Mouse (Mus musculus): ENCODE data around the gene Serpina3k. TPM values are rescaled to one million over a fixed set of nuclear protein-coding genes. Genes with fewer than 3 reads are reported as not detected.
"Not testable (repeated sequence)": the region's sequence is repeated elsewhere in the genome, so short reads cannot be mapped to it uniquely, and the experiment has no call there.

The Serpina3k gene
- polyA plus RNA-seq (2012; rRNA removed), result 0.26 TPM in 1 of 2 replicates, not detected in the other

DNA sequence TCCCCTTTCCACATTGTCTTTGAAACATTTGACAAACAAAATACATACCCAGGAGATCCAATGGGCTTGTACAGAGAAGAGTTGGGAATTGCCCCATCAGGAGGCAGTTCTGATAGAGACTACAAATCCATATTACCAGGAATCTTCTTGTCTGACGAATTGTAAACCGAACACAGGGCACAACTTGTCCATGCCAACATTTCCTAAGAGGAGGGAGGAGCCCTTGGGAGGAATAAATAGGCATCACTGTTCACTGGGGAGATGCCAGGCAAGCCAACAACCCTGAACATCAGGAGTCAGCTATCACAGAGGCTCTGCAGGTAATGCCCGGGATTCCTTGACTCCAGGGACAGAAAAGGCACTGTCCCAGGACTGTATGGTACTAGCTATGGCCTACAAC lies at the start of gene Serpina3k, which contains the start of gene Serpina3m:
TSS of gene Serpina3k (plus strand) at position 261 of the 400 bp plus-strand sequence.
TSS of gene Serpina3m (plus strand) at position 261 of the 400 bp plus-strand sequence.
- not testable (repeated sequence) for H3K36me3 ChIP-seq (ENCODE audit: control insufficient read depth, insufficient read depth, low read length); H3K27ac ChIP-seq (ENCODE audit: insufficient read depth, low read depth, low read length); H3K27me3 ChIP-seq (replicated peaks; ENCODE audit: control insufficient read depth, insufficient read depth, low read length); DNase-seq; H3K4me1 ChIP-seq (ENCODE audit: control insufficient read depth, insufficient read depth, low read length); H3K4me3 ChIP-seq (ENCODE audit: insufficient read depth, low read depth, low read length)
- WGBS, result 82% methylated on average over 3 of the region's 3 CpGs

DNA sequence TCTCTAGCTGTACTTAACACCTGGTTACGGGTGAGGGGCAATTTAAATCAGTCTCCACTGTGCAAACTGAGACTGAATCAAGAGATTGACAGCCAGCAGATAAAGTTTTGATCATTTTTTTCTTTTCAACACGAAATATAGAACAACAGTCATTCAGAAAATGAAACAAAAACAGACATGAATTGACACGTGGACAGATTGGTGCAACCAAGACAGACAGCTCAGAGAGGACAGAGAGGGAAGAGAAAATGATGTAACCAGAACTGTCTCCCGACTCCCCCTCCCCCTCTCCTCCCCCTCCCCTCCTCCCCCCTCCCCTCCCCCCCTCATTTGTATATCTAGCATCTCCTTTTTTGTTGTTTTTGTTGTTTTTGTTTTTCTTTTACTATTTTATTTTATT lies 48.4 kb upstream of the Serpina3k start:
- WGBS, result 55% methylated on average over 3 of the region's 4 CpGs
- no peaks in the 10 kb centered on the region for H3K36me3 ChIP-seq (ENCODE audit: control insufficient read depth, insufficient read depth, low read length)
- H3K27me3 ChIP-seq (replicated peaks; ENCODE audit: control insufficient read depth, insufficient read depth, low read length), result no peaks in the 10 kb centered on the region
- DNase-seq, result no peak
- H3K4me1 ChIP-seq (ENCODE audit: control insufficient read depth, insufficient read depth, low read length), result no peaks in the 10 kb centered on the region
- H3K4me3 ChIP-seq (ENCODE audit: insufficient read depth, low read depth, low read length), result no peak overlapping the region
- H3K27ac ChIP-seq (ENCODE audit: insufficient read depth, low read depth, low read length), result no peak overlapping the region
- TF ChIP-seq POLR2A (IDR thresholded peaks at IDR 0.05; ENCODE audit: low read depth, low read length) (no peak), CTCF (conservative IDR thresholded peaks at IDR 0.05; ENCODE audit: insufficient read depth, insufficient read length, low read depth, low read length) (no peak)

DNA sequence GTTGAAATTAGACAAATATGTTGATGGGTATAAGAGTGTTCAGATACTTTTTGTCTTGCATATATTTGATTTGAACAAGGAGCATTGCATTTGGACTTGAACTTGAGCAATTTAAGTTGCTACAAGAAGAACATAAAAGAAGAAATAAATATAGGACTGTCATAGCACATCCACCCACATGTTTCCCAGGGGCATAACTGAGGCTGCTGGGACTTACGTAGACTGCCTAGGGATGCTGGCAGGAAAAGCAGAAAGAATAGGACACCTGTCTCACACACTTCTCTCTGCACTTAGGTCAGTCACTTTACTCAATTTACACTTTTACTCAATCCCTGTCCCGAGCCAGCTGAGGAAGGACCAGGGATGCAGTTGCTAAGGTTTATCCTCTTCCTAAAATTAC lies 44.3 kb upstream of the Serpina3k start:
- no peak overlapping the region for H3K4me3 ChIP-seq (ENCODE audit: insufficient read depth, low read depth, low read length)
- TF ChIP-seq POLR2A (IDR thresholded peaks at IDR 0.05; ENCODE audit: low read depth, low read length) (no peak), CTCF (conservative IDR thresholded peaks at IDR 0.05; ENCODE audit: insufficient read depth, insufficient read length, low read depth, low read length) (no peak)
- no peaks in the 10 kb centered on the region for H3K36me3 ChIP-seq (ENCODE audit: control insufficient read depth, insufficient read depth, low read length)
- H3K4me1 ChIP-seq (ENCODE audit: control insufficient read depth, insufficient read depth, low read length), result no peaks in the 10 kb centered on the region
- H3K27ac ChIP-seq (ENCODE audit: insufficient read depth, low read depth, low read length), result no peak overlapping the region
- H3K27me3 ChIP-seq (replicated peaks; ENCODE audit: control insufficient read depth, insufficient read depth, low read length), result no peaks in the 10 kb centered on the region
- DNase-seq, result no peak
- WGBS, result 84% methylated on average over 2 of the region's 2 CpGs

DNA sequence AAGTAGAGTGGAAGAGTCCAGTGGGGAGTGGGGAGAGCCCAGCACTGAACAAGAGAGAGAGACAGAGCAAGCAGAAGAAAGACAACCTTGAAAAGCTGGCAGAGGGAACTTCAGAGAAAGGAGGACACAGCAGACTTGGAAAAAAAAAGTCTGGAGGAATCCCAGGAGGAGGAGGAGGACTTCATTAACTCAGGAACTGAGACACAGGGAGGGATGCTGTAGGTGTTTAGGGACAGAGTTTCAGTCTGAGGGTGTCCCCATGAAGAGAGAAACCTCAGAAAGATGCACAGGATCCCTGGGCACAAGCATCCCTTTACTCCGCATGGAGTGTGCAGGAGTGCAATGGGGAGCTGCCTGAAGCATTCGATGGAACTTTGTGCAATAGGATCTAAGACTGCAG lies 40.2 kb upstream of the Serpina3k start:
- TF ChIP-seq POLR2A (IDR thresholded peaks at IDR 0.05; ENCODE audit: low read depth, low read length) (no peak), CTCF (conservative IDR thresholded peaks at IDR 0.05; ENCODE audit: insufficient read depth, insufficient read length, low read depth, low read length) (no peak)
- no peak overlapping the region for H3K4me3 ChIP-seq (ENCODE audit: insufficient read depth, low read depth, low read length)

DNA sequence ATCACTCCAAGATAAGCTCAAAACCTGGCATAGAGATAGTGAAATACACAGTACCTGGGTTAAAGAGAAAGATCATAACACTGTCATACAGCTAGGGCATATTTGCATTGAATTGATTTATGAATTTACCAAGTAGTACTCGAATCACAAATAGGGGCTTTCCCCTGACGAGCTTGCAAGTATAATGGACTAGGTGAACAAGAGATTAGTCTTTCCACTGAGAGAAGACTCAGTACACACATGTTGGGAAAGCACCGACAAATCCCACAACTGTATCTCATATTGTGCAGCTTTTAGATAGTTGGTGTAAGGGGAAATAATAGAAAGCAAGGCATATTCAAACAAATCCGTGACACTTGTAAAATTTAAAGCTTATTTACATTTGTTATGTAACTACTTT lies 32.3 kb upstream of the Serpina3k start:
- H3K4me3 ChIP-seq (ENCODE audit: insufficient read depth, low read depth, low read length), result no peak overlapping the region
- no peak overlapping the region for H3K27ac ChIP-seq (ENCODE audit: insufficient read depth, low read depth, low read length)
- H3K36me3 ChIP-seq (ENCODE audit: control insufficient read depth, insufficient read depth, low read length), result no peaks in the 10 kb centered on the region
- no peak for DNase-seq
- no peaks in the 10 kb centered on the region for H3K4me1 ChIP-seq (ENCODE audit: control insufficient read depth, insufficient read depth, low read length)
- 82% methylated on average over 4 of the region's 4 CpGs for WGBS
- TF ChIP-seq POLR2A (IDR thresholded peaks at IDR 0.05; ENCODE audit: low read depth, low read length) (no peak), CTCF (conservative IDR thresholded peaks at IDR 0.05; ENCODE audit: insufficient read depth, insufficient read length, low read depth, low read length) (no peak)
- no peaks in the 10 kb centered on the region for H3K27me3 ChIP-seq (replicated peaks; ENCODE audit: control insufficient read depth, insufficient read depth, low read length)

More for the DNA sequence above, 40.2 kb upstream of the Serpina3k start:
- DNase-seq, result no peak
- 91% methylated on average over 2 of the region's 2 CpGs for WGBS
- no peaks in the 10 kb centered on the region for H3K4me1 ChIP-seq (ENCODE audit: control insufficient read depth, insufficient read depth, low read length)
- no peaks in the 10 kb centered on the region for H3K27me3 ChIP-seq (replicated peaks; ENCODE audit: control insufficient read depth, insufficient read depth, low read length)
- H3K27ac ChIP-seq (ENCODE audit: insufficient read depth, low read depth, low read length), result no peak overlapping the region
- no peaks in the 10 kb centered on the region for H3K36me3 ChIP-seq (ENCODE audit: control insufficient read depth, insufficient read depth, low read length)

DNA sequence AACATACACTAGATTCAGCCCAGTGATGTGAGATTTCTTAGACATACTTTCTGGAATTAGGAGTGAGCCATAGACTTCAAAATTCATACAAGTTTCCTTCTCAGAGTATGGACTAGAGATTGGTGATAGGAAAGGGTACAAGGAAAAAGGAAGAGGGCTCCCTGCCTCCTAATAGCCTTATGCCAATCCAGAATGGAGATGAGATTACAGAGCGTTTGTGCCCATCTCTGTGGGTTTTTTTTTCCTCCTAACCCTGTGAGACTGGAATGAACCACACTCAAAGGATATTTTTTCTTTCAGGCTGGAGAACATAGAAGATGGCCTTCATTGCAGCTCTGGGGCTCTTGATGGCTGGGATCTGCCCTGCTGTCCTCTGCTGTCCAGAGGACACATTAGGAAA lies 24.0 kb upstream of the Serpina3k start, which contains the start of gene Serpina3j:
TSS of gene Serpina3j (plus strand) at position 301 of the 400 bp plus-strand sequence.
- 80% methylated on average over 1 of the region's 1 CpGs for WGBS
- Histone ChIP-seq H3K36me3 (ENCODE audit: control insufficient read depth, insufficient read depth, low read length) (no peaks in the 10 kb centered on the region), H3K4me1 (ENCODE audit: control insufficient read depth, insufficient read depth, low read length) (no peaks in the 10 kb centered on the region), H3K4me3 (ENCODE audit: insufficient read depth, low read depth, low read length) (no peak within 1 kb of the TSS), H3K27ac (ENCODE audit: insufficient read depth, low read depth, low read length) (no peak within 1 kb of the TSS), H3K27me3 (replicated peaks; ENCODE audit: control insufficient read depth, insufficient read depth, low read length) (no peaks in the 10 kb centered on the region)
- DNase-seq, result no peak
- no peak for TF ChIP-seq POLR2A (IDR thresholded peaks at IDR 0.05; ENCODE audit: low read depth, low read length)
- no peak for TF ChIP-seq CTCF (conservative IDR thresholded peaks at IDR 0.05; ENCODE audit: insufficient read depth, insufficient read length, low read depth, low read length)

DNA sequence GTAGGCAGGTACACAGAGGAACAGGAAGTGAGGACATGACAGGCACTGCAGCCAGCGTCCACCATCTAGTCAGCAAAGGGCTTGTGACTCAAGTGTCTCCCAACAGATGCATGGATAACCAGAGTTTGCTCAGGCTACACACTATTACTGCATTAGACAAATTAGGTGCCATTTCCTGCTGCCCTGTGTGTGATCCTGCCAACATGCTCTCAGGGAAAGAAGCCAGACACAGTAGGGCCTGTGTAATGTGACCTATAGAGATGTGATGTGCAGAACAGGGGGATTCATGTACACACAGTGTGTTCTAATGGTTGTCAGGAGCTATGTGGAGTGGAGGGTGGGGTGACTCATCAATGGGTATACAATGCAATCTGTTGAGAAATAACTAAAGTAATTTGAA lies 15.8 kb upstream of the Serpina3k start:
- WGBS, result 58% methylated on average over 1 of the region's 1 CpGs
- Histone ChIP-seq H3K4me3 (ENCODE audit: insufficient read depth, low read depth, low read length) (no peak overlapping the region), H3K27ac (ENCODE audit: insufficient read depth, low read depth, low read length) (no peak overlapping the region), H3K27me3 (replicated peaks; ENCODE audit: control insufficient read depth, insufficient read depth, low read length) (no peaks in the 10 kb centered on the region), H3K4me1 (ENCODE audit: control insufficient read depth, insufficient read depth, low read length) (no peaks in the 10 kb centered on the region), H3K36me3 (ENCODE audit: control insufficient read depth, insufficient read depth, low read length) (no peaks in the 10 kb centered on the region)
- DNase-seq, result no peak
- no peak for TF ChIP-seq POLR2A (IDR thresholded peaks at IDR 0.05; ENCODE audit: low read depth, low read length)

DNA sequence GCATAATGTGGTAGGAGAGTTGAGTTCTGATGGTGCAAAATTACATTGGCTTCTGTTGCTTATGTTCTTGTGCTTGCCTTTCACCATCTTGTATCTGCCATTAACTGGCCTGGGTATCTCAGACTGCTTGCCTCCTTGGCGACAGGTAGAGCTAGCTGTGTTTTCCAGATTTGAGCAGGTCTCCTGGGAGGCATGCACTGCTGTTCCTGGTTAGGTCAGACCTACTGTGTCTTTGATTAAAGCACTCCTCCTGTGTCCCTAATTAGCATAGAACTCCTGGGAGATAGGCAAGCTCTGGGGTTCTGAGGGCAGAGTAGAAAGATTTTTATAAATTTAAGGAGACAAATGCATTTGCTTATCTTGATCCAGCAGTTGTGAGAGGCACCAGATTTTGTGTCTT lies 6.6 kb upstream of the Serpina3k start:
- H3K4me3 ChIP-seq (ENCODE audit: insufficient read depth, low read depth, low read length), result no peak overlapping the region
- no peak overlapping the region for H3K27ac ChIP-seq (ENCODE audit: insufficient read depth, low read depth, low read length)
- DNase-seq, result no peak
- TF ChIP-seq POLR2A (IDR thresholded peaks at IDR 0.05; ENCODE audit: low read depth, low read length) (no peak), CTCF (conservative IDR thresholded peaks at IDR 0.05; ENCODE audit: insufficient read depth, insufficient read length, low read depth, low read length) (no peak)
- H3K36me3 ChIP-seq (ENCODE audit: control insufficient read depth, insufficient read depth, low read length), result no peaks in the 10 kb centered on the region
- no peaks in the 10 kb centered on the region for H3K27me3 ChIP-seq (replicated peaks; ENCODE audit: control insufficient read depth, insufficient read depth, low read length)
- no peaks in the 10 kb centered on the region for H3K4me1 ChIP-seq (ENCODE audit: control insufficient read depth, insufficient read depth, low read length)
- 71% methylated on average over 1 of the region's 1 CpGs for WGBS

DNA sequence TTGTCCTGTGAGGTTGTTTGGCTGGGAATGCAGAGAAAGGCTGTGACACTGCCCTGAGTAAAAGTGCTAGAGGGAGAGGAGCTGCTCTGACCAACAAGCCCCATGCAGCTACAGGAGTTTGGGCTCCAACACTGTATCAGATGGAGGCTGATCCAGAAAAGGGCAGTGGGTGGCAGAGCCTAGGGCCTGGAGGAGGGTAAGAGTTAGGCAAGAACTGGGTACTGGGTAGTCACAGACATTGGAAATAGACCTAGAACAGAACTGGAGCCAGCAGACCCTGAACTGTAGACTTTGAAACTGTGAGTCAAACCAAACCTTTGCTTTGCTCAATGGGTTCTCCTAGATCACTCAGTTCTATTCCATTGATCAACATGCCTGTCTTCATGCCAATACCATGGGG lies 1.4 kb upstream of the Serpina3k start:
- not testable (repeated sequence) for H3K4me3 ChIP-seq (ENCODE audit: insufficient read depth, low read depth, low read length); H3K27ac ChIP-seq (ENCODE audit: insufficient read depth, low read depth, low read length); H3K4me1 ChIP-seq (ENCODE audit: control insufficient read depth, insufficient read depth, low read length); H3K36me3 ChIP-seq (ENCODE audit: control insufficient read depth, insufficient read depth, low read length); H3K27me3 ChIP-seq (replicated peaks; ENCODE audit: control insufficient read depth, insufficient read depth, low read length)
- peak; percentile 40 for DNase-seq
